Mouse (Mus musculus): ENCODE data around the gene Olfr612. TPM values are rescaled to one million over a fixed set of nuclear protein-coding genes. Genes with fewer than 3 reads are reported as not detected.

The Olfr612 gene
- not detected for polyA plus RNA-seq (2017; shearing (Covaris generic))

DNA sequence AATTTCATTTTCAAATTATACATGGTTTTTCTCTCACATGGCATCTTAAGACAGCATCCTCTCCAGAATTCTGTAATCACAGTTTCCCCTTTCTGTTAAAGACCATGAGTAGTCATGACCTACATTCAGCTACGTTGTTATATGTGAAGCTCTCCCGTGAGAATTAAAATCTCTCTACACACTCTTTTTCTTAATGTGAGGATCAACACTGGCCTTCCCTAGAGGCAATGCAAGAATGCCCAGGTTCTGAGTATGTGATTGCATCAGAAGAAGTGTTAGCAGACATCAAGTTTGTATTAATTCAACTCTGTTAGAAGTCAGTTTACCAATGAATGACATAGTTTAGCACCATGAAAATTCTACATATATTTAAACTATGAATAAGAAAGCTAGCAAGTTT lies at the start of gene Olfr612:
Gene Olfr612 (minus strand): TSS at position 101 of the 400 bp plus-strand sequence.

DNA sequence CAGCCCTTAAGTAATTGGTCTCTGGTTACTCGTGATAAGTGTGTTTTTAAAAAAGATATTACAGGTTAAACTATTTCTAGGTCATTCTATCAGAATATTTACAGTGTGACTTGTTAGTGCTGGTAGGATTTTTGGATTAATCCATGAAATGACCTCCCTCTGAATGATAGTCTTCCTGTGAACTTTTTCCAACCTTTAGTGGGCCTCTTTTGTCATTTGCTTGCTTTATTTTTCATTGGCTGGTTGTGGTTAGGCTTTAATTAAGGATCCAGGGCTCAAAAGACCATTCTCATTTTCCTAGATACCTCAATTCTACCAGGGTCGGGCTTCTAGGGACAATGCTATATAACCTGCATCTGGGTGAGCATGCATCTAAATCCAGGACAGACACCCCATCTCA lies 47.3 kb upstream of the Olfr612 start, which contains the start of gene Olfr618:
Gene Olfr618 (plus strand): TSS at position 301 of the 400 bp plus-strand sequence.

GRCm38 (mm10) chr7:103572761-103573160 lies 30.2 kb upstream of the Olfr612 start, which contains the start of gene Olfr617:
TSS of gene Olfr617 (plus strand) at chr7:103573061.

DNA sequence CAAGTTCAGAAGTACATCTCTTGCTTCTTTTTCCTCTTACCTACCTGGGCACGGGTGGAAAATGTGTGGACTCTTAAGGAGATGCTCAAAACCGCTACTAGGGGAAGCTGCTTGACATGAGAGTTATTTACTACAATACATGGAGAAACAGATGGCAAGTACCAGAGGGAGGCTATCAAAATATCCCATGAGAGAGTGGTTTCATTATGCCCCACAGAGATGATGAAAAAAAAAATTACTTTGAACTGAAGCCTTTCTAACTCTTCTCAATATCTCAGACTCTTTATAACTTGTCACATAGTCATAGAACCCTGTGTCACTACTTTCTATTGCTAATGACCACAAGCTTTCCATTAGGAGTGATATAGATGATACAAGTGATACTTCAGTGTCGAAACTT lies 26.5 kb upstream of the Olfr612 start, which contains the start of gene Olfr616:
Gene Olfr616 (minus strand): TSS at position 101 of the 400 bp plus-strand sequence.

GRCm38 (mm10) chr7:103555779-103556178 lies 13.3 kb upstream of the Olfr612 start, which contains the start of gene Olfr615:
TSS of gene Olfr615 (plus strand) at chr7:103556079.

DNA sequence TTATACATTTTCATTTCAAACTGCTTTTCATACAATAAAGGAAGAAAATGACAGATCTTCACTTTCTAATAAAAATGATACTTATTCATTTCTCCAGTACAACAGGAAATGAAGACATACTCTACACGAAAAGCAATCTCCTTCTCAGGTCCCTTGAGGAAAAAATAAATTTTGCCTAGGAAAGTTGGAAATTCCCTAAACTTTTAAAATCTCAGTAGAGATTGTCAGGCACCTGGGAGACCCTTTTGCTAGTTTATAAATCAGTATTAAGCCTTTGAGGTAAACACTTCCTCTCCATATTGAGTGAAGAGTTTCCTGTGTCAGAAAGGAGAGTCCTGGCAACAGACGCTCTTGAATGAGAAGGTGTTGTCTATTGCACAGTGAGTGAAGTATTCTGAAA lies 5.3 kb upstream of the Olfr612 start, which contains the start of gene Olfr613:
Gene Olfr613 (plus strand): TSS at position 301 of the 400 bp plus-strand sequence.

DNA sequence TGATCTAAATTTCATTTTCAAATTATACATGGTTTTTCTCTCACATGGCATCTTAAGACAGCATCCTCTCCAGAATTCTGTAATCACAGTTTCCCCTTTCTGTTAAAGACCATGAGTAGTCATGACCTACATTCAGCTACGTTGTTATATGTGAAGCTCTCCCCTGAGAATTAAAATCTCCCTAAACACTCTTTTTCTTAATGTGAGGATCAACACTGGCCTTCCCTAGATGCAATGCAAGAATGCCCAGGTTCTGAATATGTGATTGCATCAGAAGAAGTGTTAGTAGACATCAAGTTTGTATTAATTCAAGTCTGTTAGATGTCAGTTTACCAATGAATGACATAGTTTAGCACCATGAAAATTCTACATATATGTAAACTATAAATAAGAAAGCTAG lies 21.8 kb downstream of the Olfr612 start, which contains the start of gene Olfr611:
Gene Olfr611 (minus strand): TSS at position 101 of the 400 bp plus-strand sequence.

DNA sequence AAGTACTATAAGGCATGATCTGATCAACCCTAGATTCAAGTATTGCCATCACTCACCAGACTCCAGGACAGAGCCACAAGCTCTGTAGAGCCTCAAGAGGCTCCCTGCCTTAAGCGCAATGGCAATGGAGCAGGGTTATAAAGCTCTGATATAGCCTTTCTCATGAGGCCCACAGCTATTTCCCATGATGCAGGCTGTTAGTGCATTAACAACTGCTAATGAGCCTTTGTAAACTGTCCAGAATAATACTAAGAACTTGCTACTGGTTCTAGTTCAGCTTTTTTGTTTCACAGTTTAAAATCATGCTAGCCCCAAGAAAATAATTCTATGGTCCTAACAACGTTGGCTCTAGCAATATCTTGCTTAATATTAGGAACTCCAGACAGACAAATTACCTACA lies 30.5 kb downstream of the Olfr612 start, which contains the start of gene Olfr610:
Gene Olfr610 (minus strand): TSS at position 101 of the 400 bp plus-strand sequence.

GRCm38 (mm10) chr7:103497962-103498361 lies 44.6 kb downstream of the Olfr612 start, which contains the start of gene Olfr609:
TSS of gene Olfr609 (minus strand) at chr7:103498062.

Other genes starting within 250 kb of the Olfr612 start
- not detected for gene Olfr596, start 237.1 kb downstream of the Olfr612 start, polyA plus RNA-seq (2017; shearing (Covaris generic))
- gene Olfr597, start 226.4 kb downstream of the Olfr612 start, polyA plus RNA-seq (2017; shearing (Covaris generic)), result 0.25 TPM
- not detected for gene Olfr598, start 219.1 kb downstream of the Olfr612 start, polyA plus RNA-seq (2017; shearing (Covaris generic))
- gene Olfr599, start 206.8 kb downstream of the Olfr612 start, polyA plus RNA-seq (2017; shearing (Covaris generic)), result not detected
- gene Olfr600, start 193.0 kb downstream of the Olfr612 start, polyA plus RNA-seq (2017; shearing (Covaris generic)), result not detected
- not detected for gene Olfr601, start 180.1 kb downstream of the Olfr612 start, polyA plus RNA-seq (2017; shearing (Covaris generic))
- not detected for gene Olfr603, start 156.5 kb downstream of the Olfr612 start, polyA plus RNA-seq (2017; shearing (Covaris generic))
- gene Usp17lc, start 127.6 kb downstream of the Olfr612 start, polyA plus RNA-seq (2017; shearing (Covaris generic)), result not detected
- gene Olfr605, start 97.3 kb downstream of the Olfr612 start, polyA plus RNA-seq (2017; shearing (Covaris generic)), result not detected
- not detected for gene Olfr606, start 93.7 kb downstream of the Olfr612 start, polyA plus RNA-seq (2017; shearing (Covaris generic))
- gene Olfr607, start 78.6 kb downstream of the Olfr612 start, polyA plus RNA-seq (2017; shearing (Covaris generic)), result 0.20 TPM
- not detected for gene Olfr608, start 72.8 kb downstream of the Olfr612 start, polyA plus RNA-seq (2017; shearing (Covaris generic))
- not detected for gene Olfr609, start 44.7 kb downstream of the Olfr612 start, polyA plus RNA-seq (2017; shearing (Covaris generic))
- gene Olfr610, start 30.6 kb downstream of the Olfr612 start, polyA plus RNA-seq (2017; shearing (Covaris generic)), result not detected
- gene Olfr611, start 21.9 kb downstream of the Olfr612 start, polyA plus RNA-seq (2017; shearing (Covaris generic)), result not detected
- 0.06 TPM for gene Olfr613, start 5.4 kb upstream of the Olfr612 start, polyA plus RNA-seq (2017; shearing (Covaris generic))
- not detected for gene Olfr615, start 13.4 kb upstream of the Olfr612 start, polyA plus RNA-seq (2017; shearing (Covaris generic))
- gene Olfr616, start 26.4 kb upstream of the Olfr612 start, polyA plus RNA-seq (2017; shearing (Covaris generic)), result not detected
- not detected for gene Olfr617, start 30.3 kb upstream of the Olfr612 start, polyA plus RNA-seq (2017; shearing (Covaris generic))
- not detected for gene Olfr618, start 47.4 kb upstream of the Olfr612 start, polyA plus RNA-seq (2017; shearing (Covaris generic))
- not detected for gene Olfr619, start 57.9 kb upstream of the Olfr612 start, polyA plus RNA-seq (2017; shearing (Covaris generic))
- 0.25 TPM for gene Olfr620, start 69.8 kb upstream of the Olfr612 start, polyA plus RNA-seq (2017; shearing (Covaris generic))
- not detected for gene Olfr622, start 100.0 kb upstream of the Olfr612 start, polyA plus RNA-seq (2017; shearing (Covaris generic))
- gene Olfr623, start 121.0 kb upstream of the Olfr612 start, polyA plus RNA-seq (2017; shearing (Covaris generic)), result not detected
- 0.06 TPM for gene Olfr624, start 128.5 kb upstream of the Olfr612 start, polyA plus RNA-seq (2017; shearing (Covaris generic))
- gene Olfr625-ps1, start 140.0 kb upstream of the Olfr612 start, polyA plus RNA-seq (2017; shearing (Covaris generic)), result not detected
- gene Olfr243, start 172.0 kb upstream of the Olfr612 start, polyA plus RNA-seq (2017; shearing (Covaris generic)), result not detected
- gene Olfr628, start 187.7 kb upstream of the Olfr612 start, polyA plus RNA-seq (2017; shearing (Covaris generic)), result not detected
- gene Olfr629, start 202.2 kb upstream of the Olfr612 start, polyA plus RNA-seq (2017; shearing (Covaris generic)), result not detected
- gene Olfr630, start 214.6 kb upstream of the Olfr612 start, polyA plus RNA-seq (2017; shearing (Covaris generic)), result not detected
- not detected for gene Olfr69, start 228.9 kb upstream of the Olfr612 start, polyA plus RNA-seq (2017; shearing (Covaris generic))
- not detected for gene Olfr68, start 237.0 kb upstream of the Olfr612 start, polyA plus RNA-seq (2017; shearing (Covaris generic))
- gene Olfr67, start 249.1 kb upstream of the Olfr612 start, polyA plus RNA-seq (2017; shearing (Covaris generic)), result not detected